Mouse (Mus musculus): ENCODE data around the gene Opcml.

Gene Opcml

GRCm38 (mm10) chr9:28003131-28003530, 212.6 kb downstream of the Opcml start:
- DNase-seq (ENCODE audit: low spot score) = no peak

GRCm38 (mm10) chr9:28011483-28011882, 220.9 kb downstream of the Opcml start:
- DNase-seq (ENCODE audit: low spot score) = no peak

GRCm38 (mm10) chr9:28012664-28013063, 222.1 kb downstream of the Opcml start:
- DNase-seq (ENCODE audit: low spot score) = no peak

GRCm38 (mm10) chr9:28013192-28013591, 222.6 kb downstream of the Opcml start:
- no peak for DNase-seq (ENCODE audit: low spot score)

- DNase-seq (ENCODE audit: low spot score) = no peak
Measured at GRCm38 (mm10) chr9:28028156-28028555, 237.6 kb downstream of the Opcml start.

- DNase-seq (ENCODE audit: low spot score) = no peak
Measured at GRCm38 (mm10) chr9:28028788-28029393, 238.3 kb downstream of the Opcml start.

- DNase-seq (ENCODE audit: low spot score) = no peak
Measured at GRCm38 (mm10) chr9:28049157-28049556, 258.6 kb downstream of the Opcml start.

GRCm38 (mm10) chr9:28057171-28057845, 266.7 kb downstream of the Opcml start:
- DNase-seq (ENCODE audit: low spot score) = peak; percentile 21

GRCm38 (mm10) chr9:28065126-28065525, 274.6 kb downstream of the Opcml start:
- no peak for DNase-seq (ENCODE audit: low spot score)

- DNase-seq (ENCODE audit: low spot score) = no peak
Measured at GRCm38 (mm10) chr9:28080694-28081093, 290.1 kb downstream of the Opcml start.

GRCm38 (mm10) chr9:28083754-28084153, 293.2 kb downstream of the Opcml start:
- no peak for DNase-seq (ENCODE audit: low spot score)

- DNase-seq (ENCODE audit: low spot score) = no peak
Measured at GRCm38 (mm10) chr9:28084273-28084726, 293.7 kb downstream of the Opcml start.

- no peak for DNase-seq (ENCODE audit: low spot score)
Measured at GRCm38 (mm10) chr9:28091395-28091794, 300.8 kb downstream of the Opcml start.

- no peak for DNase-seq (ENCODE audit: low spot score)
Measured at GRCm38 (mm10) chr9:28094722-28095121, 304.1 kb downstream of the Opcml start.

- no peak for DNase-seq (ENCODE audit: low spot score)
Measured at GRCm38 (mm10) chr9:28096204-28096603, 305.6 kb downstream of the Opcml start.

GRCm38 (mm10) chr9:28101981-28102380, 311.4 kb downstream of the Opcml start:
- no peak for DNase-seq (ENCODE audit: low spot score)

- DNase-seq (ENCODE audit: low spot score) = no peak
Measured at GRCm38 (mm10) chr9:28121858-28122257, 331.3 kb downstream of the Opcml start.

GRCm38 (mm10) chr9:28128735-28129134, 338.2 kb downstream of the Opcml start:
- no peak for DNase-seq (ENCODE audit: low spot score)

- no peak for DNase-seq (ENCODE audit: low spot score)
Measured at GRCm38 (mm10) chr9:28131521-28131920, 340.9 kb downstream of the Opcml start.

- DNase-seq (ENCODE audit: low spot score) = no peak
Measured at GRCm38 (mm10) chr9:28136614-28137013, 346.0 kb downstream of the Opcml start.

GRCm38 (mm10) chr9:28139957-28140597, 349.5 kb downstream of the Opcml start:
- no peak for DNase-seq (ENCODE audit: low spot score)

GRCm38 (mm10) chr9:28149507-28149906, 358.9 kb downstream of the Opcml start:
- no peak for DNase-seq (ENCODE audit: low spot score)

GRCm38 (mm10) chr9:28153748-28154147, 363.2 kb downstream of the Opcml start:
- no peak for DNase-seq (ENCODE audit: low spot score)
